In the genomic region with DNA sequence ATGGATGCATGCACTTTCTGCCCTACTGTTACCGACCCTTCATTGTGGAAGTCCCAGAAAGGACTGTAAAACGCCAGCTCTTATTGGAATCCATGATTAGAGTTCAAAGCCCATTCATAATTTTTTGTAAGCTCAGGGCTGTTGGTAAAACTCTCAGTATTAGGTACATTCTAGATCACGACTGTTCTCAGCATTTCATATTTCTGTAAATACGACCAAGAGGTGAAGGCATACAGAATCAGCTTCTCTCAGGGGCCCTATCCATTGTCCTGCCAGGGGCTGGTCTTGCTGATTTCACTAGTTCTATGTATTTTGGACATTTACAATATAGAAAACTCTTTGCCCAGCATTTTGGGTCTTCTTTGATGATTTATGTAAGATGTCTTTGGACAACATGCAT, we compare ENCODE assay signal across 8 mouse cellular contexts. TPM values are rescaled to one million over a fixed set of nuclear protein-coding genes. Genes with fewer than 3 reads are reported as not detected.
DNase-seq lines count a peak whose midpoint lies in the region; ATAC-seq and TF ChIP-seq lines count a peak whose summit lies in the region.

No protein-coding gene starts in this region.

- no peak for DNase-seq in kidney, postnatal 0 days (ENCODE audit: low spot score)
- DNase-seq in kidney, adult 11 months = no peak
- DNase-seq in hindbrain, postnatal 0 days (ENCODE audit: low spot score) = no peak
- peak; percentile 5 for DNase-seq in midbrain, postnatal 0 days (ENCODE audit: low spot score)
- DNase-seq in c-Kit-positive CD71-positive TER-119-positive erythroid progenitor cells, embryonic 14.5 days (ENCODE audit: low spot score) = no peak
- no peak for DNase-seq in urinary bladder, postnatal 10 days (ENCODE audit: low spot score)
- no peak for DNase-seq in adrenal gland, postnatal 14 days

- no peak for TF ChIP-seq CTCF in kidney, postnatal 0 days (IDR thresholded peaks at IDR 0.05; ENCODE audit: low read depth)
- TF ChIP-seq CTCF in hindbrain, postnatal 0 days (IDR thresholded peaks at IDR 0.05; ENCODE audit: low read depth) = no peak
- TF ChIP-seq CTCF in midbrain, postnatal 0 days (IDR thresholded peaks at IDR 0.05) = no peak

- H3K4me1 ChIP-seq in kidney, postnatal 0 days (replicated peaks; ENCODE audit: insufficient read depth, low read length) = 0 out of 2 replicates have a peak, but pooled peaks cover 8% of the 10 kb centered on the region
- peaks cover 9% of the 10 kb centered on the region; the same call in 1 of the 2 replicates for H3K4me1 ChIP-seq in embryonic facial prominence, embryonic 12.5 days
- 0 out of 2 replicates have a peak, but pooled peaks cover 6% of the 10 kb centered on the region for H3K4me1 ChIP-seq in hindbrain, postnatal 0 days (ENCODE audit: insufficient read depth, low read length)
- peaks cover 5% of the 10 kb centered on the region; the same call in 1 of the 2 replicates for H3K4me1 ChIP-seq in midbrain, postnatal 0 days (ENCODE audit: insufficient read depth, low read length)

- H3K4me3 ChIP-seq in kidney, postnatal 0 days (replicated peaks; ENCODE audit: low read depth, low read length) = peak overlapping the region; percentile 81
- H3K4me3 ChIP-seq in embryonic facial prominence, embryonic 12.5 days = peak overlapping the region; percentile 76
- peak overlapping the region; percentile 73 for H3K4me3 ChIP-seq in hindbrain, postnatal 0 days (ENCODE audit: low read length)
- H3K4me3 ChIP-seq in midbrain, postnatal 0 days (ENCODE audit: low read depth, low read length) = peak overlapping the region; percentile 89

- H3K27me3 ChIP-seq in kidney, postnatal 0 days (ENCODE audit: insufficient read depth, low read length) = no peaks in the 10 kb centered on the region
- no peaks in the 10 kb centered on the region for H3K27me3 ChIP-seq in embryonic facial prominence, embryonic 12.5 days
- no peaks in the 10 kb centered on the region for H3K27me3 ChIP-seq in hindbrain, postnatal 0 days (ENCODE audit: insufficient read depth, low read length)
- H3K27me3 ChIP-seq in midbrain, postnatal 0 days (ENCODE audit: insufficient read depth, low read length) = no peaks in the 10 kb centered on the region

- peak overlapping the region; percentile 90 for H3K9ac ChIP-seq in kidney, postnatal 0 days (ENCODE audit: low read depth, low read length)
- 0 out of 2 replicates have a peak overlapping the region, but pooled peaks have one; percentile 91 for H3K9ac ChIP-seq in embryonic facial prominence, embryonic 12.5 days
- peak overlapping the region; percentile 77 for H3K9ac ChIP-seq in hindbrain, postnatal 0 days (replicated peaks; ENCODE audit: low read length)
- peak overlapping the region; percentile 97 for H3K9ac ChIP-seq in midbrain, postnatal 0 days (replicated peaks; ENCODE audit: low read length, poor library complexity, severe bottlenecking)

- H3K27ac ChIP-seq in kidney, postnatal 0 days = no peak overlapping the region
- H3K27ac ChIP-seq in embryonic facial prominence, embryonic 12.5 days = no peak overlapping the region
- peak overlapping the region; percentile 79 for H3K27ac ChIP-seq in hindbrain, postnatal 0 days
- H3K27ac ChIP-seq in midbrain, postnatal 0 days (ENCODE audit: low read depth, low read length) = peak overlapping the region; percentile 82

- no peak for ATAC-seq in kidney, postnatal 0 days (replicated peaks; ENCODE audit: low FRiP score, low read depth)
- ATAC-seq in embryonic facial prominence, embryonic 12.5 days (ENCODE audit: insufficient number of reproducible peaks, insufficient read depth, low FRiP score, low TSS enrichment) = no peak
- ATAC-seq in hindbrain, postnatal 0 days = no peak; the same call in 1 of the 2 replicates
- peak; percentile 41; the same call in 1 of the 2 replicates for ATAC-seq in midbrain, postnatal 0 days (ENCODE audit: low FRiP score)

- H3K9me3 ChIP-seq in kidney, postnatal 0 days (replicated peaks; ENCODE audit: low read length) = no peaks in the 10 kb centered on the region
- H3K9me3 ChIP-seq in embryonic facial prominence, embryonic 12.5 days = no peaks in the 10 kb centered on the region
- no peaks in the 10 kb centered on the region for H3K9me3 ChIP-seq in hindbrain, postnatal 0 days (ENCODE audit: low read length)
- no peaks in the 10 kb centered on the region for H3K9me3 ChIP-seq in midbrain, postnatal 0 days (ENCODE audit: low read length)

- peak overlapping the region; percentile 70 for H3K4me2 ChIP-seq in kidney, postnatal 0 days (ENCODE audit: low read length)
- H3K4me2 ChIP-seq in embryonic facial prominence, embryonic 12.5 days (replicated peaks) = peak overlapping the region; percentile 65
- peak overlapping the region; percentile 86 for H3K4me2 ChIP-seq in hindbrain, postnatal 0 days (ENCODE audit: low read depth, low read length)
- H3K4me2 ChIP-seq in midbrain, postnatal 0 days (ENCODE audit: low read depth, low read length, poor library complexity, severe bottlenecking) = peak overlapping the region; percentile 74

- 33% methylated on average over 4 of the region's 4 CpGs for WGBS in kidney, postnatal 0 days
- WGBS in embryonic facial prominence, embryonic 12.5 days = 39% methylated on average over 4 of the region's 4 CpGs
- WGBS in hindbrain, postnatal 0 days = 29% methylated on average over 4 of the region's 4 CpGs
- WGBS in midbrain, postnatal 0 days = 36% methylated on average over 4 of the region's 4 CpGs

- H3K36me3 ChIP-seq in kidney, postnatal 0 days (ENCODE audit: insufficient read depth, low read length) = peaks cover 8% of the 10 kb centered on the region; the same call in 1 of the 2 replicates
- H3K36me3 ChIP-seq in embryonic facial prominence, embryonic 12.5 days = peaks cover 6% of the 10 kb centered on the region; the same call in 1 of the 2 replicates
- no peaks in the 10 kb centered on the region for H3K36me3 ChIP-seq in hindbrain, postnatal 0 days (ENCODE audit: insufficient read depth, low read length)
- peaks cover 5% of the 10 kb centered on the region; the same call in 1 of the 2 replicates for H3K36me3 ChIP-seq in midbrain, postnatal 0 days (ENCODE audit: insufficient read depth, low read length)

RNA-seq across cellular contexts. Expression of gene Zfp770, which starts 0.3 kb away (rescaled TPM):
- 4.6 and 4.9 TPM in 2 replicates for polyA plus RNA-seq in kidney, postnatal 0 days (2015; fragmentation: Nextera tagmentation; extraction: Ambion mirVana)
- polyA plus RNA-seq in embryonic facial prominence, embryonic 12.5 days (2016; fragmentation: Nextera tagmentation; extraction: Ambion mirVana) = 4.0 TPM in 2 replicates
- total RNA-seq in hindbrain, postnatal 0 days (2014; rRNA removed) = 12.0 and 13.3 TPM in 2 replicates
- 6.2 and 6.4 TPM in 2 replicates for polyA plus RNA-seq in hindbrain, postnatal 0 days (2015; fragmentation: Nextera tagmentation; extraction: Ambion mirVana)
- total RNA-seq in midbrain, postnatal 0 days (2014; rRNA removed) = 19.5 and 25.9 TPM in 2 replicates
- polyA plus RNA-seq in midbrain, postnatal 0 days (2015; fragmentation: Nextera tagmentation; extraction: Ambion mirVana) = 7.2 and 8.3 TPM in 2 replicates
- 11.3 and 12.4 TPM in 2 replicates for total RNA-seq in adrenal gland, postnatal 14 days (2021)

RNA-seq across cellular contexts. Expression of gene Aqr, which starts 14.8 kb away (rescaled TPM):
- 39.9 and 44.4 TPM in 2 replicates for polyA plus RNA-seq in kidney, postnatal 0 days (2015; fragmentation: Nextera tagmentation; extraction: Ambion mirVana)
- 51.3 and 56.8 TPM in 2 replicates for polyA plus RNA-seq in embryonic facial prominence, embryonic 12.5 days (2016; fragmentation: Nextera tagmentation; extraction: Ambion mirVana)
- 24.7 and 26.3 TPM in 2 replicates for total RNA-seq in hindbrain, postnatal 0 days (2014; rRNA removed)
- polyA plus RNA-seq in hindbrain, postnatal 0 days (2015; fragmentation: Nextera tagmentation; extraction: Ambion mirVana) = 24.3 and 27.3 TPM in 2 replicates
- total RNA-seq in midbrain, postnatal 0 days (2014; rRNA removed) = 28.2 and 30.1 TPM in 2 replicates
- polyA plus RNA-seq in midbrain, postnatal 0 days (2015; fragmentation: Nextera tagmentation; extraction: Ambion mirVana) = 19.0 and 27.3 TPM in 2 replicates
- total RNA-seq in adrenal gland, postnatal 14 days (2021) = 33.6 and 38.8 TPM in 2 replicates

Comparison
In these comparisons a context has a peak if more than half of its experiments do, and no peak if none do; other contexts are left out.
1. H3K27ac ChIP-seq: peak in hindbrain, postnatal 0 days (single experiment) and midbrain, postnatal 0 days (single experiment); none in kidney, postnatal 0 days (single experiment) and embryonic facial prominence, embryonic 12.5 days (single experiment).
2. Peak in every context shown above with its lines, with median percentiles within 50 percentile points of each other: H3K4me2 ChIP-seq, H3K4me3 ChIP-seq and H3K9ac ChIP-seq.